Mouse (Mus musculus) C2C12 (cell line): Measurements from ENCODE around the gene Ifitm10. TPM values are rescaled to one million over a fixed set of nuclear protein-coding genes. Genes with fewer than 3 reads are reported as not detected.

Experiments used
- H3K27me3 ChIP-seq: one replicate; pipeline ENCODE4 v1.6.1; 2011; ENCODE audit not compliant: control insufficient read depth, insufficient read depth, insufficient read length
- H3K36me3 ChIP-seq: one replicate; pipeline ENCODE4 v1.6.1; 2011; ENCODE audit not compliant: control insufficient read depth, insufficient read depth
- H3K4me3 ChIP-seq: one replicate; pipeline ENCODE4 v1.5.1; 2011; ENCODE audit warnings: mild to moderate bottlenecking, control low read depth; ENCODE audit not compliant: poor library complexity, insufficient read depth, severe bottlenecking
- H3K79me2 ChIP-seq: one replicate; pipeline ENCODE4 v1.6.1; 2011; ENCODE audit not compliant: control insufficient read depth, insufficient read depth
- H3K79me3 ChIP-seq: one replicate; pipeline ENCODE4 v1.6.1; 2011; ENCODE audit warnings: low read depth, control low read depth
- H3ac ChIP-seq: one replicate; pipeline ENCODE3; 2011; ENCODE audit warnings: low read depth; ENCODE audit not compliant: control insufficient read depth, insufficient read length
- CEBPB ChIP-seq: IDR thresholded peaks from one replicate; pipeline ENCODE4 v1.6.1; 2011; ENCODE audit warnings: low read depth, mild to moderate bottlenecking, control low read depth, moderate library complexity
- CTCF ChIP-seq: IDR thresholded peaks from one replicate; pipeline ENCODE4 v1.5.1; 2011; ENCODE audit not compliant: control insufficient read depth, insufficient read depth, insufficient read length
- FOSL1 ChIP-seq: IDR thresholded peaks from one replicate; pipeline ENCODE4 v1.8.0; 2011; ENCODE audit warnings: mild to moderate bottlenecking, low read length; ENCODE audit not compliant: poor library complexity, insufficient read depth, severe bottlenecking
- MAX ChIP-seq: IDR thresholded peaks from one replicate; pipeline ENCODE4 v1.6.1; 2011; ENCODE audit warnings: mild to moderate bottlenecking, control low read depth
- MYOD1 ChIP-seq: IDR thresholded peaks from one replicate; pipeline ENCODE4 v1.6.1; 2011; ENCODE audit warnings: low read depth; ENCODE audit not compliant: control insufficient read depth, insufficient read length
- MYOG ChIP-seq: IDR thresholded peaks from one replicate; pipeline ENCODE4 v1.6.1; 2011; ENCODE audit not compliant: control insufficient read depth, insufficient read length; ENCODE audit errors: extremely low read depth
- USF1 ChIP-seq: IDR thresholded peaks from one replicate; pipeline ENCODE4 v1.6.1; 2011; ENCODE audit warnings: low read depth, mild to moderate bottlenecking, control low read depth, moderate library complexity
- polyA plus RNA-seq: library from polyadenylated mRNA; unstranded; fragments of >200 nt; fragmentation: generic; extraction: Trizol; gene quantifications from one replicate; pipeline ENCODE4 v1.2.1, GENCODE M21; 2012; ENCODE audit warnings: missing spikeins

The Ifitm10 gene
- polyA plus RNA-seq, 1 experiment = 2.0 TPM

- Histone ChIP-seq H3K79me3 (no peaks in the 10 kb centered on the region), H3K27me3 (no peaks in the 10 kb centered on the region), H3ac (no peak overlapping the region), H3K79me2 (no peaks in the 10 kb centered on the region), H3K4me3 (no peak overlapping the region), H3K36me3 (peaks cover 33% of the 10 kb centered on the region)
- peak; percentile 79 for TF ChIP-seq MYOD1
- no peak for TF ChIP-seq MYOG
These were observed 1.7 kb upstream of the Ifitm10 start for GRCm38 (mm10) chr7:142375261-142375724.

GRCm38 (mm10) chr7:142374413-142375015 is 961 bp upstream of the Ifitm10 start:
- no peak overlapping the region for H3K4me3 ChIP-seq
- TF ChIP-seq CTCF (no peak), FOSL1 (no peak)
- H3K36me3 ChIP-seq = peaks cover 29% of the 10 kb centered on the region
- no peaks in the 10 kb centered on the region for H3K27me3 ChIP-seq
- no peak overlapping the region for H3ac ChIP-seq
- no peaks in the 10 kb centered on the region for H3K79me2 ChIP-seq
- H3K79me3 ChIP-seq = no peaks in the 10 kb centered on the region

- H3K79me3 ChIP-seq = no peaks in the 10 kb centered on the region
- no peaks in the 10 kb centered on the region for H3K27me3 ChIP-seq
- TF ChIP-seq CTCF (no peak), CEBPB (no peak), MYOD1 (no peak), MYOG (no peak)
- no peaks in the 10 kb centered on the region for H3K79me2 ChIP-seq
- H3K4me3 ChIP-seq = no peak overlapping the region
- no peak overlapping the region for H3ac ChIP-seq
- H3K36me3 ChIP-seq = peaks cover 16% of the 10 kb centered on the region
These were observed 514 bp downstream of the Ifitm10 start for GRCm38 (mm10) chr7:142373039-142373438.

GRCm38 (mm10) chr7:142371768-142372661 is 1.5 kb downstream of the Ifitm10 start:
- H3K79me2 ChIP-seq = no peaks in the 10 kb centered on the region
- no peaks in the 10 kb centered on the region for H3K27me3 ChIP-seq

GRCm38 (mm10) chr7:142371398-142371767 is 2.2 kb downstream of the Ifitm10 start:
- peak overlapping the region; percentile 11 for H3K4me3 ChIP-seq
- no peaks in the 10 kb centered on the region for H3K79me3 ChIP-seq
- H3K79me2 ChIP-seq = no peaks in the 10 kb centered on the region
- peaks cover 7% of the 10 kb centered on the region for H3K36me3 ChIP-seq
- no peaks in the 10 kb centered on the region for H3K27me3 ChIP-seq
- TF ChIP-seq USF1 (no peak), CEBPB (no peak), FOSL1 (no peak), CTCF (no peak), MYOD1 (no peak), MYOG (no peak), MAX (no peak)
- peak overlapping the region; percentile 72 for H3ac ChIP-seq

More at GRCm38 (mm10) chr7:142371768-142372661, 1.5 kb downstream of the Ifitm10 start:
- Histone ChIP-seq H3K79me3 (no peaks in the 10 kb centered on the region), H3ac (peak overlapping the region; percentile 72), H3K36me3 (peaks cover 11% of the 10 kb centered on the region), H3K4me3 (peak overlapping the region; percentile 11)
- TF ChIP-seq USF1 (no peak), CEBPB (no peak), MYOD1 (no peak), MYOG (no peak), FOSL1 (no peak), MAX (no peak), CTCF (no peak)

- H3K27me3 ChIP-seq = no peaks in the 10 kb centered on the region
- TF ChIP-seq CTCF (no peak), CEBPB (no peak), MAX (no peak), MYOG (no peak), USF1 (no peak)
- H3K36me3 ChIP-seq = peaks cover 2% of the 10 kb centered on the region
- H3K79me3 ChIP-seq = no peaks in the 10 kb centered on the region
- no peak overlapping the region for H3ac ChIP-seq
- no peaks in the 10 kb centered on the region for H3K79me2 ChIP-seq
- H3K4me3 ChIP-seq = no peak overlapping the region
These were observed 2.6 kb downstream of the Ifitm10 start for GRCm38 (mm10) chr7:142370937-142371336.
